Mouse (Mus musculus) neural tube, embryonic 15.5 days (tissue): ENCODE results near the gene Gsap. TPM values are rescaled to one million over a fixed set of nuclear protein-coding genes. Genes with fewer than 3 reads are reported as not detected.
"Not testable (repeated sequence)": the region's sequence is repeated elsewhere in the genome, so short reads cannot be mapped to it uniquely, and the experiment has no call there.

Experiments
- ATAC-seq: fragments of 200-750 bp; cut with Nextera tagmentation; 2 replicates; pipeline ENCODE4 v1.8.0; 2017; ENCODE audit warnings: mild to moderate bottlenecking, moderate TSS enrichment, moderate library complexity; ENCODE audit not compliant: low FRiP score
- H3K27ac ChIP-seq: fragments of 300-500 bp; sonication (generic); replicated peaks from 2 replicates; pipeline ENCODE4 v1.5.1; 2015; ENCODE audit warnings: mild to moderate bottlenecking, inconsistent platforms
- H3K27me3 ChIP-seq: fragments of 300-500 bp; sonication (generic); replicated peaks from 2 replicates; pipeline ENCODE4 v1.6.1; 2015; ENCODE audit warnings: inconsistent platforms
- H3K36me3 ChIP-seq: fragments of 300-500 bp; sonication (generic); 2 replicates; pipeline ENCODE4 v1.6.1; 2015; ENCODE audit warnings: inconsistent platforms
- H3K4me1 ChIP-seq: fragments of 300-500 bp; sonication (generic); 2 replicates; pipeline ENCODE4 v1.6.1; 2015; ENCODE audit warnings: inconsistent platforms
- H3K4me2 ChIP-seq: fragments of 300-500 bp; sonication (generic); 2 replicates; pipeline ENCODE4 v1.6.1; 2015; ENCODE audit warnings: inconsistent platforms, mild to moderate bottlenecking, moderate library complexity
- H3K4me3 ChIP-seq: fragments of 300-500 bp; sonication (generic); replicated peaks from 2 replicates; pipeline ENCODE4 v1.5.1; 2015; ENCODE audit warnings: mild to moderate bottlenecking, inconsistent platforms
- H3K9ac ChIP-seq: fragments of 300-500 bp; sonication (generic); replicated peaks from 2 replicates; pipeline ENCODE4 v1.6.1; 2015; ENCODE audit warnings: mild to moderate bottlenecking, inconsistent platforms
- H3K9me3 ChIP-seq: fragments of 300-500 bp; sonication (generic); replicated peaks from 2 replicates; pipeline ENCODE4 v1.6.1; 2016; ENCODE audit warnings: inconsistent platforms
- WGBS: fragments of 180-500 bp; shearing (Covaris S2); methylation state at CpG from one replicate; pipeline ENCODE4 v1.1.7; 2015; ENCODE audit warnings: mixed read lengths; 5-methylcytosine and 5-hydroxymethylcytosine counted together
- polyA plus RNA-seq: library from polyadenylated mRNA; unstranded; fragments of >200 nt; fragmentation: Nextera tagmentation; extraction: Ambion mirVana; gene quantifications from 2 replicates; pipeline ENCODE4 v1.2.1, GENCODE M21; 2015

Gsap gene
- polyA plus RNA-seq, 1 experiment from 2014 or later: 12.1 TPM

- Histone ChIP-seq H3K36me3 (no peaks in the 10 kb centered on the region), H3K9ac (no peak overlapping the region), H3K4me1 (peaks cover 30% of the 10 kb centered on the region), H3K4me3 (no peak overlapping the region), H3K4me2 (no peak overlapping the region), H3K27me3 (no peaks in the 10 kb centered on the region), H3K9me3 (no peaks in the 10 kb centered on the region), H3K27ac (no peak overlapping the region)
- ATAC-seq: peak; percentile 53; the same call in 1 of the 2 replicates
- 70% methylated on average over 8 of the region's 8 CpGs for WGBS
These were observed 78.4 kb downstream of the Gsap start for GRCm38 (mm10) chr5:21264352-21265021.

GRCm38 (mm10) chr5:21265049-21265448 lies 79.0 kb downstream of the Gsap start:
- H3K4me3 ChIP-seq: no peak overlapping the region
- H3K9ac ChIP-seq: no peak overlapping the region
- H3K27me3 ChIP-seq: no peaks in the 10 kb centered on the region
- H3K4me1 ChIP-seq: peaks cover 30% of the 10 kb centered on the region
- H3K27ac ChIP-seq: no peak overlapping the region
- 10% methylated on average over 4 of the region's 4 CpGs for WGBS
- H3K36me3 ChIP-seq: no peaks in the 10 kb centered on the region
- no peaks in the 10 kb centered on the region for H3K9me3 ChIP-seq
- peak; percentile 87 for ATAC-seq
- no peak overlapping the region for H3K4me2 ChIP-seq

- Histone ChIP-seq H3K9ac (no peak overlapping the region), H3K36me3 (no peaks in the 10 kb centered on the region), H3K27ac (no peak overlapping the region), H3K9me3 (no peaks in the 10 kb centered on the region), H3K4me1 (peaks cover 16% of the 10 kb centered on the region), H3K4me3 (no peak overlapping the region), H3K27me3 (no peaks in the 10 kb centered on the region), H3K4me2 (no peak overlapping the region)
- no peak for ATAC-seq
- WGBS: 82% methylated on average over 2 of the region's 2 CpGs
These were observed 81.0 kb downstream of the Gsap start for GRCm38 (mm10) chr5:21267090-21267489.

GRCm38 (mm10) chr5:21269446-21269845 lies 83.4 kb downstream of the Gsap start:
- Histone ChIP-seq H3K4me2 (no peak overlapping the region), H3K9me3 (no peaks in the 10 kb centered on the region), H3K36me3 (no peaks in the 10 kb centered on the region), H3K4me1 (no peaks in the 10 kb centered on the region; the same call in 1 of the 2 replicates), H3K4me3 (no peak overlapping the region), H3K9ac (no peak overlapping the region), H3K27ac (no peak overlapping the region), H3K27me3 (no peaks in the 10 kb centered on the region)
- ATAC-seq: no peak
- 87% methylated on average over 5 of the region's 5 CpGs for WGBS

GRCm38 (mm10) chr5:21270756-21271155 lies 84.7 kb downstream of the Gsap start:
- Histone ChIP-seq H3K36me3 (no peaks in the 10 kb centered on the region), H3K4me2 (no peak overlapping the region), H3K4me3 (no peak overlapping the region), H3K9me3 (no peaks in the 10 kb centered on the region), H3K4me1 (no peaks in the 10 kb centered on the region; the same call in 1 of the 2 replicates), H3K27me3 (no peaks in the 10 kb centered on the region), H3K9ac (no peak overlapping the region), H3K27ac (no peak overlapping the region)
- WGBS: 87% methylated on average over 4 of the region's 4 CpGs
- no peak for ATAC-seq

GRCm38 (mm10) chr5:21271386-21272354 lies 85.6 kb downstream of the Gsap start:
- Histone ChIP-seq H3K36me3 (no peaks in the 10 kb centered on the region), H3K27ac (no peak overlapping the region), H3K27me3 (no peaks in the 10 kb centered on the region), H3K4me1 (no peaks in the 10 kb centered on the region; the same call in 1 of the 2 replicates), H3K9me3 (no peaks in the 10 kb centered on the region), H3K9ac (no peak overlapping the region), H3K4me2 (no peak overlapping the region), H3K4me3 (no peak overlapping the region)
- ATAC-seq: peak; percentile 50; the same call in 1 of the 2 replicates
- 49% methylated on average over 9 of the region's 9 CpGs for WGBS

- H3K4me2 ChIP-seq, H3K9ac ChIP-seq, H3K9me3 ChIP-seq, H3K4me1 ChIP-seq, H3K36me3 ChIP-seq, H3K4me3 ChIP-seq, ATAC-seq, H3K27ac ChIP-seq, H3K27me3 ChIP-seq: not testable (repeated sequence)
- WGBS: 50% methylated on average over 2 of the region's 2 CpGs
These were observed 91.6 kb downstream of the Gsap start for GRCm38 (mm10) chr5:21277685-21278084.

GRCm38 (mm10) chr5:21283356-21284062 lies 97.5 kb downstream of the Gsap start:
- Histone ChIP-seq H3K27me3 (no peaks in the 10 kb centered on the region), H3K36me3 (no peaks in the 10 kb centered on the region), H3K4me2 (no peak overlapping the region), H3K4me3 (no peak overlapping the region), H3K9me3 (no peaks in the 10 kb centered on the region), H3K27ac (no peak overlapping the region), H3K4me1 (no peaks in the 10 kb centered on the region), H3K9ac (no peak overlapping the region)
- ATAC-seq: no peak
- 95% methylated on average over 12 of the region's 12 CpGs for WGBS

GRCm38 (mm10) chr5:21288658-21289435 lies 102.8 kb downstream of the Gsap start:
- Histone ChIP-seq H3K27me3 (no peaks in the 10 kb centered on the region), H3K27ac (no peak overlapping the region), H3K36me3 (no peaks in the 10 kb centered on the region), H3K4me3 (no peak overlapping the region), H3K4me1 (no peaks in the 10 kb centered on the region), H3K9me3 (no peaks in the 10 kb centered on the region), H3K4me2 (no peak overlapping the region), H3K9ac (no peak overlapping the region)
- WGBS: 87% methylated on average over 7 of the region's 7 CpGs
- no peak for ATAC-seq

GRCm38 (mm10) chr5:21290594-21290993 lies 104.5 kb downstream of the Gsap start:
- H3K9ac ChIP-seq: no peak overlapping the region

GRCm38 (mm10) chr5:21295683-21296082 lies 109.6 kb downstream of the Gsap start:
- no peak for ATAC-seq
- H3K9me3 ChIP-seq: no peaks in the 10 kb centered on the region
- 86% methylated on average over 8 of the region's 8 CpGs for WGBS
- no peak overlapping the region for H3K9ac ChIP-seq
- H3K36me3 ChIP-seq: no peaks in the 10 kb centered on the region
- no peak overlapping the region for H3K4me3 ChIP-seq
- no peak overlapping the region for H3K4me2 ChIP-seq
- no peaks in the 10 kb centered on the region for H3K27me3 ChIP-seq
- H3K27ac ChIP-seq: no peak overlapping the region
- no peaks in the 10 kb centered on the region for H3K4me1 ChIP-seq

More at GRCm38 (mm10) chr5:21290594-21290993, 104.5 kb downstream of the Gsap start:
- no peak overlapping the region for H3K4me2 ChIP-seq
- no peaks in the 10 kb centered on the region for H3K27me3 ChIP-seq
- 95% methylated on average over 8 of the region's 8 CpGs for WGBS
- no peak overlapping the region for H3K27ac ChIP-seq
- no peak for ATAC-seq
- H3K4me1 ChIP-seq: no peaks in the 10 kb centered on the region
- no peaks in the 10 kb centered on the region for H3K9me3 ChIP-seq
- no peak overlapping the region for H3K4me3 ChIP-seq
- H3K36me3 ChIP-seq: no peaks in the 10 kb centered on the region
